Mouse (Mus musculus) thymus, postnatal 4 days (tissue): ENCODE measurements around the gene Vps18.

Experiments used
- DNase-seq: peaks from one replicate; pipeline ENCODE4 v3.0.0; 2021

Gene Vps18

DNA sequence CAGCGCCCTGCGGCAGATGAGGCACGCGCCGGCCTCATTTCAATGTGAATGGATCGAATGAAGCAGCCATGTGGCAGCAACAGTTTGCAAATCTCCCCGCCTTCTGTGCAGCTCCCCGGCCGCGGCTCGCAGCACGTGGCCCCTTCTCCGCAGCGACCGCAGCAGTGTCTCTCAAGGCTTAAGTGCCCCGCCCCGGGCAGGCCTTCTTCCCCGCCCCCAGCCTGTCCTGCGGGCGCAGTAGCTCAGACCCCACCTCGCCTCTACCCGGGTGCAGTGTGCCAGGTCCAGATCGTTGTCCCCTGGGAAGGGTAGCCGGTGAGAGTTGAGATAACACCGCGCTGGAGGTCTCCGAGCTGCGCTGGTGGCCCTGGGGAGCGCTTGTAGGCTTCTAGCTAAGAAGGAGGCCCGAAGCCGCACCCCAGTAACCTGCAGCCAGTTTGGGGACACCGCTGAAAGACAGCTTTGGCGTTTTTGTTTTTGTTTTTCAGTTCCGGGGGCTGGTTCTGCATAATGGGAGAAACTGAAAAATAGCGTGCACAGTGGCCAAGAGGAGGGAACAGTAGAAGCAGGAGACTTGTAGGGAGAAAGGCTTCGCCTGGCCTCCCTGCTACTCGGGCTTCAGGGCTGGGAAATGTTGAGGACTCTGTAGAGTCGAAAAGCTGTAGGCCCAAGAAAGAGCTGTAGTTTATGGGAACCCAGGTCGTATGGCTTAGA lies 34.2 kb downstream of the Vps18 start:
- peak; percentile 62 for DNase-seq

DNA sequence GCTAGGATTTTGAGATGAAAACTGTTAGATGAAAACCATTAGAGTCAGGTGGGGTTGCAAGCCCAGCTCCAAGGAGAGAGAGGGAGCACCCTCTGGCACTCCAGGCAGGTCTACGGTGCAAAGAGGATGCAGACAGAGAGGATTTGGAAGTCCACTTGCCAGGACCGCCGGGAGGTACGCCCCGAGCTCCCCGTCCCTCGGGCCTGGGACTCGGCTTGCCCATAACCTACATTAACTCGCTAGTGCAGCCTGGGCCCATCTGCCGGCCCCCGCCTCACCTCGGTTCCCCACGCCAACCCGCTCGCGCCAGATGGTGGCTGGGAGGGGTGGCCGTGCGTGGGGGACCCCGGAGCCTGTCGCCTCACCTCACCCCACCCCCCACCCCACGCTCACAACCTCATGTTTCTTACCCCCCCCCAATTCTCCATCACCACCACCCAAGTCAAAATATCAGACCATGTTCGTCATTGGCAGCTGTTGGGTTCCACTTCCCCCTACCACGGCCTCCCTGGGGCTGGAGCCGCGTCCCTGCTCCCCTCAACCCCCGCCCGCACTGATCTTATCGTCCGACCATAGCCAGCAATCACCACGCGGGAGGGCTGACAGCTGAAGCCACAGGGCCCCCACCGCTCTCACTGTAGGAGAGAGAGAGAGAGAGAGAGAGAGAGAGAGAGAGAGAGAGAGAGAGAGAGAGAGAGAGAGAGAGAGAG lies 35.5 kb downstream of the Vps18 start:
- peak; percentile 48 for DNase-seq

DNA sequence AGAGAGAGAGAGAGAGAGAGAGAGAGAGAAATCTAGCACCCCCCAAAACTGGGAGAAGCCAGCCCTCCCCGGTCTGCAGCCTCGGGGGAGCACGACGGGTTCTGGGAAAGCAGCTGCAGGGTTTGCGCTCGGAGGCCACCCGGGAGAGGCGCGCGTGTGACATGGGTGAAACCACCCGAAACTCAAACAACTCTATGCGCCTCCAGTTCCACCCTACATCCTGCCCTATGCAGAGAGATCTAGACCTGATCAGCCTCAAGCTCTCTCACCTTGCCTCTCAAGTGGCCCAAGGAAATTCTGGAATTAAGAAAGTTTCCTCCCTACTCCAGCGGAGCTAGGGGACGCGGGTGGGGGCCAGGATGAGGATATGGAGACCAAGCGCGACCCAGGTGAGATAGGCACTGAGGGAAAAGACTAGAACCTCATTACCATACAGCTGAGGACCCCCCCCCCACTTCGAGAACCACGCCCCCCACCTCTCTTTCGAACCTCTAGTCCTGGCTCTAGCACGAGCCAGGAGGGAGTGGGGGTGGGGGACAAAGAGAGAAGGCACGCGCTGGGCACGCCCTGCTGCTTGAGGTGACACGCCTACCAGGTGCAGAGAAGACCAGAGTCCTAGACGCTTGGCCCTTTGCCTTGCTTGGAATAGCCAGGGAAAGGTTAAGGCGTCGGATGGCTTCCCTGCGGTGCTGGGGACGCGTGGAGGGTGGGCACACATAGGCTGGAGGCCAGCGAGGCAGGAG lies 36.2 kb downstream of the Vps18 start:
- DNase-seq = peak; percentile 55

DNA sequence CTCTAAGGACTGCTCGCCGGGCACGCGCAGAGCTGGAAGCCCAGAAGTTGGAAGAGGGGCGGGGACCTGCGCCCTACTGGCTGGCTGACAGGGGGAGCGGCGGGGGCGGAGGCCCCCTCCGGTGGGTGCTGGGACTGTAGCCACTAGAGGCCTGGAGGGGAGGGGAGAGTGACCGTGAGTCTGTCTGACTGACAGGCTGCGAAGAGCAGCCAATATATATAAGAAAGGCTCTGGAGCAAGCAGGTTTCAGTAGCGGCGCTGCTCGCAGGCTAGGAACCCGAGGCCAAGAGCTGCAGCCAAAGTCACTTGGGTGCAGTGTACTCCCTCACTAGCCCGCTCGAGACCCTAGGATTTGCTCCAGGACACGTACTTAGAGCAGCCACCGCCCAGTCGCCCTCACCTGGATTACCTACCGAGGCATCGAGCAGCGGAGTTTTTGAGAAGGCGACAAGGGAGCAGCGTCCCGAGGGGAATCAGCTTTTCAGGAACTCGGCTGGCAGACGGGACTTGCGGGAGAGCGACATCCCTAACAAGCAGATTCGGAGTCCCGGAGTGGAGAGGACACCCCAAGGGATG lies 37.1 kb downstream of the Vps18 start, which contains the start of gene Dll4:
Gene Dll4, plus strand, starts transcription at position 217 of the 576 bp plus-strand sequence.
- peak; percentile 52 for DNase-seq

DNA sequence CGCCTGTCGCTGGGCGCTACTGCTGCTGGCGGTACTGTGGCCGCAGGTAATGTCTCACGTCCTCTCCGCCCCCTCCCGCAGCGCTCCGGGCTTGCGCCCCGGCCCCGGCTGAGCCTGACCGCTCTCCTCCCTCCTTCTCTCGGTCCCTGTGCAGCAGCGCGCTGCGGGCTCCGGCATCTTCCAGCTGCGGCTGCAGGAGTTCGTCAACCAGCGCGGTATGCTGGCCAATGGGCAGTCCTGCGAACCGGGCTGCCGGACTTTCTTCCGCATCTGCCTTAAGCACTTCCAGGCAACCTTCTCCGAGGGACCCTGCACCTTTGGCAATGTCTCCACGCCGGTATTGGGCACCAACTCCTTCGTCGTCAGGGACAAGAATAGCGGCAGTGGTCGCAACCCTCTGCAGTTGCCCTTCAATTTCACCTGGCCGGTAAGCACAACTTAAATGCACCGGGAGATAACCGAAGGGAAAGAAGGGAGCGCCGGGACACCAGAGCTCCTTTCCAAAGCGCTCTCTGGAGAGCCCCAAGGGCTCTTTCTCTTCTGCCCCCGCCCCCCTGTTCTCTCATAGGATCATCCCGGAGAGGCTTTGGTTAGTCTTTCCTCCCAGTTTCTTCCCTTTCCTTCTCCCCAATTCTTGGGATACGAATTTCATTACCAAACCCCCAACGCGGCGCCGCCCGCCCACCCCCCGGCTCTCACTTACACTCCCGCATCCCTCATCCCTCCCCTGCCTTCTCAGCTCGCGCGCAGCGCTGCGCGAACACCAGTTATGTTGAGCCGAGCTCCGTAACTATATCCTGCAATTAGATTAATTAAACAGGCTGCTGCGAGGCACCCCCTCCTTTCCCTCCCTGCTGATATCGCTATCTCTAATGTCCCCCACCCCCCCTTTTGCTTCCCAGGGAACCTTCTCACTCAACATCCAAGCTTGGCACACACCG lies 37.9 kb downstream of the Vps18 start:
- peak; percentile 33 for DNase-seq

DNA sequence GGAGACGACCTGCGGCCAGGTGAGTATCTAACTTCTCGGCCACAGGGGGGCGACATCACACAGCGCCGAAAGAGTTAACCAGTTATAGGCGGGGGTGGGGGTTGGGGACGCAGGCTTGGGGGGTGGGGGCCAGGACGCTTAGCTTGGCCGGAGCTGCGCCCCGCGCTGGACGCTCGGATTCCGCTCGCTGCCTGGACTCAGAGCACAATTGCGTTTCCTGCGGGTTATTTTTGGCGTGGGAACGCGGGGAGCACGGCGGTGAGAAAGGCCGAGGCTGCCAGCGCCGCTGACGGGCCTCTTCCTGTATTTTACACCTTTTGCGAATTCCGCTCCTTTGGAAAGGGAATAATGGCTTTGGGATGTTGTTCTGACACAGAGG lies 38.6 kb downstream of the Vps18 start:
- DNase-seq = peak; percentile 80

DNA sequence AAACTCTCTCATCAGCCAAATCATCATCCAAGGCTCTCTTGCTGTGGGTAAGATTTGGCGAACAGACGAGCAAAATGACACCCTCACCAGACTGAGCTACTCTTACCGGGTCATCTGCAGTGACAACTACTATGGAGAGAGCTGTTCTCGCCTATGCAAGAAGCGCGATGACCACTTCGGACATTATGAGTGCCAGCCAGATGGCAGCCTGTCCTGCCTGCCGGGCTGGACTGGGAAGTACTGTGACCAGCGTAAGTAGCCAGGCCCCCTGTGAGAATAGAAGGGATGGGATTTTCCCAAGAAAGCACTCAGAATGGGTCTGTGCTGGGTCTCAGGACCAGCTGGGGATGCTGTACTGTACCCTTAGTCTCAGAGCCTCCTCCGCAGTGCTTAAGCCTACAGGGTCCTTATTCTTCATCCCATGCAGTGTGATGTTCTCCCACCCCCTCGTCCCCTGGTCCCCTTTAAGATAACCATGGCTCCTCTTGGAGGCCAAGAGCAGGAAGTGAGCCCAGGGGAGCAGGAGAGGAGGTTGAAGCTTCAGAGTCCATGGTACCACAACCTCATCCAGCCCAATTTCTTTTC lies 39.5 kb downstream of the Vps18 start:
- no peak for DNase-seq

DNA sequence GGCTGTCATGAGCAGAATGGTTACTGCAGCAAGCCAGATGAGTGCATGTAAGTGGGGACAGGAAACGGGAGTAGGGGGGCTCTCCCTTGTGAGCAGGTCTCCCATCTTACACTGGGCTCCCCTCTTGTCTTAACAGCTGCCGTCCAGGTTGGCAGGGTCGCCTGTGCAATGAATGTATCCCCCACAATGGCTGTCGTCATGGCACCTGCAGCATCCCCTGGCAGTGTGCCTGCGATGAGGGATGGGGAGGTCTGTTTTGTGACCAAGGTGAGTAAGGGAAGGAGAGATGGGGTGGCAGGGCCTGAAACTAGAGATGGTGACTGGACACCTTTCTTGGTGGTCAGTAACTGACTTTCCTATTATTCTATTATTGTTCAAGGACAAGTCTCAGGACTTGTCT lies 40.0 kb downstream of the Vps18 start:
- DNase-seq = no peak

DNA sequence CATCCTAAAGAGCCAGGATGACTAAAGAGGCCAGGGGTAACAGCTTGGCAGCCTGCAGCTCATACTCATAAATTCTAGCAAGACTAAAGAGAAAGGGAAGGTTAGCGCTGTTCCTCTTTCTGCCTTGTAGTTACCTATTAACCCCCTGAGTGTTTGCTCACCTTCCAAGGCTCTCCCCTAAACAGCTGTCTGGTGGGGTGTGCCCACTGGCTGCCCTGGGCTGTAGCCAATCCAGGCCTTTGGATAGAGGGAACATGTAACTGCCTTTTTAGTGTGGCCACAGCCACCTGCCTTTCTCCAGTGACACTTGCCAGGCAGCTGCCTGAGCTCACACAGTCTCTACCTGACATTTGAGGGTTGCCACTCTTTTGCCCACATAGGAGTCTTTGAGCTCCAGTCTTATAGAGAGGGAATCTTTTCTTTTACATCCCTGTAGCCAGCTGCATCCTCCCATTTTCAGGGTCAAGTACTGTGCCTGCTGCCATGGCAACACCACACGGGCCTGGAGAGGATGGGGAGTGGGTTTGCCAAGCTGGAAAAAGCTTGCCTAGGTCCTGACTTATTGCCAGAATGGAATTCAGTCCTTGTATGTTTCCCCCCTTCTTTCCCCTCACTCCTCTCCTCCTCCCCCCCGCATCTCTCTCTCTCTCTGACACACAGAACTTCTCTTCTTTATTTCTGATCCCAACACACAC lies 40.7 kb downstream of the Vps18 start:
- no peak for DNase-seq

DNA sequence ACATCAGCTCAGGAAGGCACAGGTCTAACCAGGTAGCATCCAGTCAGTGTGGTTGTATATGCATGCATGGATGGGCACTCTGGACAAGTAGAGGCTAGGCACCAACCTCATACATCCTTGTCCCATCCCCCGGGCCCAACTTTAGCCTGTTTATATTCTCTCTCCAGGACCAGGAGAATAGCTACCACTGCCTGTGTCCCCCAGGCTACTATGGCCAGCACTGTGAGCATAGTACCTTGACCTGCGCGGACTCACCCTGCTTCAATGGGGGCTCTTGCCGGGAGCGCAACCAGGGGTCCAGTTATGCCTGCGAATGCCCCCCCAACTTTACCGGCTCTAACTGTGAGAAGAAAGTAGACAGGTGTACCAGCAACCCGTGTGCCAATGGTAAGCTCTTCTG lies 42.3 kb downstream of the Vps18 start:
- no peak for DNase-seq

DNA sequence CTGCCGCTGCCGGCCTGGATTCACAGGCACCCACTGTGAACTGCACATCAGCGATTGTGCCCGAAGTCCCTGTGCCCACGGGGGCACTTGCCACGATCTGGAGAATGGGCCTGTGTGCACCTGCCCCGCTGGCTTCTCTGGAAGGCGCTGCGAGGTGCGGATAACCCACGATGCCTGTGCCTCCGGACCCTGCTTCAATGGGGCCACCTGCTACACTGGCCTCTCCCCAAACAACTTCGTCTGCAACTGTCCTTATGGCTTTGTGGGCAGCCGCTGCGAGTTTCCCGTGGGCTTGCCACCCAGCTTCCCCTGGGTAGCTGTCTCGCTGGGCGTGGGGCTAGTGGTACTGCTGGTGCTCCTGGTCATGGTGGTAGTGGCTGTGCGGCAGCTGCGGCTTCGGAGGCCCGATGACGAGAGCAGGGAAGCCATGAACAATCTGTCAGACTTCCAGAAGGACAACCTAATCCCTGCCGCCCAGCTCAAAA lies 43.7 kb downstream of the Vps18 start:
- DNase-seq = no peak

DNA sequence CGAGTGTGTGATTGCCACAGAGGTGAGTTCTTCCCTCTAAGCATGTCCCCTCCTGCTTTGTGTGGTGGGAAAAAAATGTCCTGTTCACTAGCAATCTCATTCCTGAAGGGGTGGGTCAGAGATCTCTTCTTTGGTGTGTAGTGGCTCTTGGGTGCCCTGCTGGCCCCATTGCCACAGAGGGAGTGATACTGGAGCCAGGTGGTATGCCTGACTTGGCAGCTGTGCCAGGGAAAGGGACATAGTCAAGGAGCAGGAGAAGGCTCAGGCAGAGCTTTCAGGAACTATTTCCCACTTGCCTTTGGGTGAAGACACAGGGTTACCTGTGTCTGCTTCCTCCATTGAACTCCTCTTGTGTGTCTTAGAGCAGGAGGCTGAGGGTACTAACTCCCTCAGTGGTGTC lies 45.6 kb downstream of the Vps18 start:
- no peak for DNase-seq

DNA sequence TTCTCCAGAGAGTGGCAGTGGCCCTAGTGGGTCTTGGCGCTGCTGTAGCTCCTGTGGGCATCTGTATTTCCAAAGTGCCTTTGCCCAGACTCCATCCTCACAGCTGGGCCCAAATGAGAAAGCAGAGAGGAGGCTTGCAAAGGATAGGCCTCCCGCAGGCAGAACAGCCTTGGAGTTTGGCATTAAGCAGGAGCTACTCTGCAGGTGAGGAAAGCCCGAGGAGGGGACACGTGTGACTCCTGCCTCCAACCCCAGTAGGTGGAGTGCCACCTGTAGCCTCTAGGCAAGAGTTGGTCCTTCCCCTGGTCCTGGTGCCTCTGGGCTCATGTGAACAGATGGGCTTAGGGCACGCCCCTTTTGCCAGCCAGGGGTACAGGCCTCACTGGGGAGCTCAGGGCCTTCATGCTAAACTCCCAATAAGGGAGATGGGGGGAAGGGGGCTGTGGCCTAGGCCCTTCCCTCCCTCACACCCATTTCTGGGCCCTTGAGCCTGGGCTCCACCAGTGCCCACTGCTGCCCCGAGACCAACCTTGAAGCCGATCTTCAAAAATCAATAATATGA lies 46.5 kb downstream of the Vps18 start:
- no peak for DNase-seq

DNA sequence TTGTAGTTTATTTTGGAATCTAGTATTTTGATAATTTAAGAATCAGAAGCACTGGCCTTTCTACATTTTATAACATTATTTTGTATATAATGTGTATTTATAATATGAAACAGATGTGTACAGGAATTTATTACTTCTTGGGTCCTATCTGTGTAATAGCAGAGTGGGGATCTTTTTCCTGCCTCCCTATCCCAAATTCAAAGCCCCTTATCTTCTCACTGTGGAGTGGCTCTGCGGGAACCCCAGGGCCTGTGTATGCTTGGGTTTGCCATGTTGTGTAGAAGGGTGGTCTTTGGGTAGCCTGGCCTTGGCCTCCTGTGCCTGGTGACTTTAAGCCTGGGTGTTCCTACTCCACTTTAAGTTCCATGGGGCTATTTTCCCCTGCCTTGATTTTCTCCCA lies 47.0 kb downstream of the Vps18 start:
- no peak for DNase-seq

DNA sequence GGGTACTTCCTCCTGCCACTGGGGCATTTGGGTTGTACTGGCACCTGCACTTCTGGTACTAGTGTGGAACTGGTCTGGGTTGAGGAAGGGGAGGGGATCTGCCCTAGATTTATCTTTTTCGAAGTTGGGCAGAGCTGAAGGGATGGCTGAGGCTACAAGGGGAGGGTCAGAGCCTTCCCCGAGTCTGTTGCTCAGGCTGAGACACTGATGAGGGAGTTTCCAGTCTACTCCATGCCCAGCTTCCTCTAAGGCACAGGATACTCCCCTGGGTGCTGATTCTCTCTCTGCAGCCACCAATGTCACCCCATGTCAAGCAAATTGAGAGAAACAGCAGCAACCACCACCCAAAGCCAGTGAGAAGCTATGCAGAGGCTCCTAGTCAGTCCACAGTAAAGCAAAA lies 47.5 kb downstream of the Vps18 start:
- DNase-seq = no peak

DNA sequence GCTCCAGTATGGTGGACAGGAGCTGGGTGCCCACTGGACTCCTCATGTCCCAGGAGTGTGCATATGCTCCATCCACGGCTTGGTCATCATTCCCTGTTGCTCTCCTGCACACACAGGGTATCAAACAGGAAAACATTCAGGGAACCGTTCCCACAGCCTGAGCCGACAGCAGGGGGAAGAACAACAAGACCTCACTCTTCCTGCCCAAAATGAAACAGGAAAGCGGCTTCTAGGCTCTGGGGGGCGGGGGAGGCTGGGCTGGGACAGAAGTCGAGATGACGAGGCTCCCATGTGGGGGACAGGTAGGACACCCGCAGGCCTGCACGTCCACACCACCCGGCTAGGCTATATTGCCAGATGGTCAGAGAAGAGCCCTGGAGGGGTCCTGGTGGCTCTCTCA lies 47.9 kb downstream of the Vps18 start:
- DNase-seq = peak; percentile 30

DNA sequence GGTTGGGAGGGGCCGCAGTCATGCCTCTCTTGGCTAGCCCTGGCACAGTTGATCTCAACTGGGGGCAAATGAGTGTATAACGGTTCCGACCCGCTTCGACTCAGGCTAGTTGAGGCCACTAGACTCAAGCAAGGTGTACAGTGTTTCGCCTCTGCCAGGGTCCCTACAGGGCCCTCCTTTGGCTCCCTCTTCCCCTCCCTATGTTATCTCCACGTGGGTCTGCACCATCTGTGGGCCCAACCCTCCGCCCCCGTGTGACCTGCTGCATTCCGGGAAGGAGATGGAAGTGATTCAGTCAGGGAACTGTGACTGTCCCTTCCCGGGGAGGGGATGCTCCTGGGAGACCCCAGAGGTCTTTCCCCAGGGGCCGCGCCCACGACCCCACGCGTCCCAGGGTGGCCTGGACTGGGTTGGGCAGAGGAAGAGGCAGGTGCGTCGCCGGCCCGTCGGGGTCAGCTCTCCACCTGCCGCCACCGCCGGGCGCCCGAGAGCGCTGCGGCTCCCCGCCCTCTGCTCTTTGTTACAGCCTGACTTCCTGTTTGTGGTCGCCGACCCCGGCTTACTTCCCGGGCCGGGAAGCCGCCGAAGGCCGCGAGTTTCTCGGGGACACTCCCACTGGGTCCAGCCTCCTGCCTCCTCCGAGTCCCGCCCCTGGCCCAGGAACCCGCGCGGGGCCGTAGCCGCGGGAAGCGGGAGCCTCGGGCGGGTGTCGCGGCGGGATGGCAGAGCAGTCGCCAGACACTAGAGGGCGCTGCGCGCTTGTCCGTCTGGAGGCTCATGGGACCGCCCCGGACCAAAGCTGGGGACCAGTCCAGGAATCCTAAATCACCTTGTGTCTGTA lies 49.1 kb downstream of the Vps18 start:
- DNase-seq = peak; percentile 91

DNA sequence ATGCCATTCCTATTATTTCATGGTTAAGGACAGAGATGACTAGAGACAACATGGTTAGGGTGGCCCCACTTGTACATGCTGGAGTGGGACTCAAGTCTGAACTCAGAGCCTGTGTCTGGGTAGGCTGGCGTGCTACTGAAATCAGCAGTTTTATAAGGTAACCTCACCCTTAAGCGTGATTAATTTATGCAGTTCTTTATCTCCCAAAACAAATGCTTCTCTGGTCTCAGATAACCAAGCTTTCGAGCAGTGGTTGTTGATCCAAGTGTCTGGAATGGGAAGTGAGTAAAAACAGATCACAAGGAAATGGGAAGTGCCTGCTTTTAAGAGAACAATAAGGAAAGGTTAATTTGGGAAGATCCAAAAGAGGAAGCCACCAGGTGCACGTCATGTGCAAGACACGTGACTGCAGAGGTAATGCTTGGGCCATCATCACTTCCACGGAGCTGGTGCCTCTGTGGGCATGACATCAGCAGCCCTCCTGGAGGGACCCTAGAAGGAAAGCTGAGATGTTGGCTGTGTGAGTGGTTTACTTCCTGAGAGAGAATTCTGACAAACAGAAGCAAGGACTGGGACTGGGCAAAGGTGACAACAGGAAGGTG lies 56.1 kb downstream of the Vps18 start:
- DNase-seq = no peak
